Mouse (Mus musculus) cerebellum, postnatal 14 days (tissue): Measurements from ENCODE around the gene Exoc2.

Experiments
- DNase-seq, 2 experiments: peaks; one replicate each; pipeline ENCODE4 v3.0.0; 2021; ENCODE audit warnings: mixed read lengths in 2 of 2

The Exoc2 gene

GRCm38 (mm10) chr13:30814256-30814655 lies 159.6 kb downstream of the Exoc2 start:
- DNase-seq = no peak

- DNase-seq = no peak
Observed at GRCm38 (mm10) chr13:30813464-30813863, 160.4 kb downstream of the Exoc2 start.

DNA sequence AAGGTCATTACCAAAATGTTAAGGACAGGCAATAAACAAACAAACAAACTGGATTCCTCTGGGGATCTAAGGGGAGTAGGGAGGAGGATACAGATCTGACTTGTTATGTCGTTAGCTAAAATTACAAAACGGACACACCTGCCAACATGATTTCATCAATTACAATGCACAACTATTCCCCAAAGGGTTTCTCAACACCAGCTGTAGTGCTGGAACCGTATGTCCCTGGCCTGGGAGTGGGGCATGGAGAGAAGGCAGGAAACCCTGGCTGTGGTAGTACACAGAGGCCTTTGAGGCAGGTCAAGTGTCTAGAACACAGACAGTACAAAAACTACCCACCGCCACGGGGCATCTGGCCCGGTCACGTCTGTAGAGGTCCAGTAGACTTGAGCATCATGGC lies 164.7 kb downstream of the Exoc2 start:
- no peak for DNase-seq

- no peak for DNase-seq
Observed at GRCm38 (mm10) chr13:30802336-30802955, 171.4 kb downstream of the Exoc2 start.

GRCm38 (mm10) chr13:30801886-30802285 lies 172.0 kb downstream of the Exoc2 start:
- DNase-seq = no peak

DNA sequence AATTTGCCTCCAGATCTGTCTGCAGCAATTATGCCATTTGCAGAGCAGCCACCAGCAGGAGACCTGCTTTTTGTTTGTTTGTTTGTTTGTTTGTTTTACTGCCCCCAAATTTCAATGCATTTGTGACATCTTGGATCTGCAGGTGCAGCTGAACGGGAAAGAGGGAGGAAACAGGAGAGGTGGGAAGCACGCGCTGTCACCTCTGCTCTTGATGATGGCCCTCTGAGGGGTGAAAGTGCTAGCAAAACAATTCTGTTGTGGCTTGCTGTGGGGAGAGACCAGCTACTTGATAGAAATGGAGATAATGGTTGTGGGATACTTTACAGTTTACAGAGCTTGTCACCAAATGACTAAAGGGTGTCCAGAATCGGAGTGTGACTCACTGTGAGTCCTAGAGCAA lies 177.9 kb downstream of the Exoc2 start:
- no peak for DNase-seq

DNA sequence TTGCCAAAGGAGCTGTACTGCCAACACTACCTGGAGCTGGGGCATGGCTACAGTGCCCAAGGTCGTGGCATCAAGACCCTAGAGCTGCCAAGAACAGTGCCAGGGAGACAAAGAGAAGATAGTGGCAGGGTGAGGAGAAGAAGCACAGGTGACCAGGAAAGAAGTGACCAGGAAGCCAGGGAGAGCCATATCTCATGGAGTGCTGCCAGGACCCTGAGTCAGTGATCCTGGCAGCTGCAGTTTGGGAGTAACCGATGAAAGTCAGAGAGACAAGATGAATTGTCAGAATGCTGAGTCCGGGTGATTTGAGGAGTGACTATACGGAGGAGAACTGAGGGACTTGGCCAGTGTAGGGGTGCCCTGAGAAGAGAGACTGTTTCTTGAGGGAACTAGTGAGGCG lies 180.3 kb downstream of the Exoc2 start:
- no peak for DNase-seq

- DNase-seq = no peak
Observed at GRCm38 (mm10) chr13:30793196-30793595, 180.7 kb downstream of the Exoc2 start.

DNA sequence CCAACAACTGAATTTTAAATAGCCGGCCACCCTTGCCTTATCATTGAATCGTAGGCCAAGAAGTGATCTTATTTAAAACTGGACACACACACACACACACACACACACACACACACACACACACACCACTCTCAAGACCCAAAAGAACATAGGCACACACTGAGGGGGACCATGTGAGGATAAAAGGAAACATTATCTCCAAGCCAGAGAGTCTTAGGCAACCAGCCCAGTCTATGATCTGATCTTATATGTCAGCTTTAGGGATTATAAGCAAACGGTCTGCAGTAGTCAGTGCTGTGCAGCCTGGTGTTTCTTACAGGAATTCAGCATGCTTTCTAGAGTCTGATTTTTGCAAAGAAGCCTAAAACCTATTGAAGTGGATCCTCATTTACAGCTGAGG lies 181.2 kb downstream of the Exoc2 start:
- DNase-seq = no peak

- no peak for DNase-seq
Observed at GRCm38 (mm10) chr13:30792308-30792707, 181.6 kb downstream of the Exoc2 start.

- no peak for DNase-seq
Observed at GRCm38 (mm10) chr13:30790016-30790415, 183.9 kb downstream of the Exoc2 start.

DNA sequence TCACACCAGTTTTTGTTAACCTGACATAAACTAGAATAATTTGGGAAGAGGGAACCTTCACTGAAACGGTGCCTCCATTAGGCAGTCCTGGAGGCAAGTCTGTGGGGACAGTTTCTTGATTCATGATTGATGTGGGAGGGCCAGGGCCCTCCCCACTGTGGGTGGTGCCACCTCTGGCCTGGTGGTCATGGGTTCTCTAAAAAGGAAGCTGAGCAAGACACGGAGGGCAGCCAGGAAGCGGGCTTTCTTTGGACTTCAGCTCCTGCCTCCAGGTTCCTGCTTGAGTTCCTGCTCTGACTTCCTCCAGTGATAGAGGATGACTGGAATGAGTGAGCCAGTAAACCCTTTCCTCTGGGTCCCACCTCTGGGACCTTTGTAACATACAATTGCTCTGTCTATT lies 185.5 kb downstream of the Exoc2 start:
- no peak for DNase-seq

GRCm38 (mm10) chr13:30787960-30788359 lies 185.9 kb downstream of the Exoc2 start:
- no peak for DNase-seq

DNA sequence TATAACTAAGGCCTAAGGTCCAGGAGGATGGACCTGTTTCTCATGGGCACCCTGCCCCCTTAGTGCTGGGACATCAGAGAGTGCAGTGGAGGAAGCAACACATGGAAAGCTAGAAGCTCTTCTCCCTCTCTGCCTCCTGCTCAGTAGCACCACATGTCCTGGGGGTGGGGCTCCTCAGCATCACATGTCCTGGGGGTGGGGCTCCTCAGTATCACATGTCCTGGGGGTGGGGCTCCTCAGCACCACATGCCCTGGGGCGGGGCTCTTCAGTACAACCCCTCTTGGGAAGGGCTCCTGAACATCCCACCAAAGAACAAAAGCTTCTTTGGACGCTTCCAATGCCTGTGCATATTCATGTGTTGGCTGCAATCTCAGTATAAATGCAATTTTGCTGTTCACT lies 186.3 kb downstream of the Exoc2 start:
- no peak for DNase-seq

- no peak for DNase-seq
Observed at GRCm38 (mm10) chr13:30787036-30787320, 186.9 kb downstream of the Exoc2 start.

DNA sequence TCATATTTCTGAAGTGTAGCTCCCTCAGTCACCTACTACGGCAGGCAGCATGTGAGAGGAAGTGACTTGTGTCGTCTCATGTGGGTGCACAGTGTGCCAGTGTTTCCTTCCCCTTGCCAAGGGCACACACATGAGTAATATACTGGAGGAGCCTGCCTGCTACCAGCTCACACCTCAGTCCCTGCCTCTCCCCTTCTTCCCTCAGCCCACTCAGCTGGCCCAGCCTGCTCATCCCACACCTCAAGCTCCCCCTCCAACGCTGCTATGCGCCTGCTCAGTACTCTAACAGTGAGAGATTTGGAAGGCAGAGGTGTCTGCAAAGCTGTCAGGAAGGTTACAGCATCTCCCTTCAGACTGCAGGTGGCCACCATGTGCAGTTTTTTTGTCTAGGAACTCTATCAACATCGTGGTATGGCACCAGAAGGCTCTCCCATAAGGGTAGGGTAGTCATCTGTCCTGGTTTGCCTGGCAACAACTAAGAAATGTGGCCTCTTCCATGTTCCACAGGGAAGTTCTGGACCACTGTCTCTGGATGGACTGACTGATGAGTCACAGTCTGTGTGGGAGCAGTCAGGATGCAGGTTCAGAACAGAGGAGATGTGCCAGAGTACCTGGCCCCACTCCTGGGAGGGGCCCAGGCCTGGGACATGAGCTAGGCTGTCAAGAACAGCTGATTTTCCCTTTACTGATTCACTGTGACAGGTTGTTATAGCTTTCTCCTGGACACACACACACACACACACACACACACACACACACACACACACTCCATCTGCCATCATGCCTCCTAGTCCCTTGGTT lies 187.5 kb downstream of the Exoc2 start:
- DNase-seq = peak; percentile 37 to 65

DNA sequence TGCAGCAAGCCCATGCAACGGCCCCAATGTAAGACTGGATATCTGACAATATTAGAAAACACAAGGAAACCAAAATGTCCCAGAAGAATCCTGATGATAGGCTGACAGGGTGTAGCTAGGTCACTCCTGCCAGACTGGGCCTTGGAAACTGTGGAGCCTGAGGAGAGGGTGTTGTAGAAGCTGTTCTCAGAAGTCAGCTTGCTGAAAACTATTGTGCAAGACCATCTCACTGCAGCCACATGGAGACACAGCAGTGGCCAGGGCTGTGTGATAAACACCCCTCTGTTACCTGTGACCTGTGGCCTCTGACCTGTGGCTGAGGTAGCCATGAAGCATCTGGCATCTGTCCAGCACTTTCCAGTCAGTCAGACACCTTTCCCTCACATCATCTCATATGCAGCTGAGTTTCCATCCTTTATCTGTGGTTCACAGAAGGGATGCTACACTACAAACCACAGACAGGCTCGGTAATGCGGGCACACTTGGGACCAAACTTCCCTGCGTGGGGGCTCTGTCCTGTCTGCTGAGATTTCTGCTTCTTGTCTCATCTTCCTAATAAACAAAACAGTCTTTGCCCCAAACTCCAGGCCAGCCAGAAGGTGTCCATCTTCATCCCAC lies 188.4 kb downstream of the Exoc2 start:
- DNase-seq = peak in 1 of 2 experiments; percentile 15

- no peak for DNase-seq
Observed at GRCm38 (mm10) chr13:30782419-30782818, 191.5 kb downstream of the Exoc2 start.

- no peak for DNase-seq
Observed at GRCm38 (mm10) chr13:30781905-30782304, 192.0 kb downstream of the Exoc2 start.

DNA sequence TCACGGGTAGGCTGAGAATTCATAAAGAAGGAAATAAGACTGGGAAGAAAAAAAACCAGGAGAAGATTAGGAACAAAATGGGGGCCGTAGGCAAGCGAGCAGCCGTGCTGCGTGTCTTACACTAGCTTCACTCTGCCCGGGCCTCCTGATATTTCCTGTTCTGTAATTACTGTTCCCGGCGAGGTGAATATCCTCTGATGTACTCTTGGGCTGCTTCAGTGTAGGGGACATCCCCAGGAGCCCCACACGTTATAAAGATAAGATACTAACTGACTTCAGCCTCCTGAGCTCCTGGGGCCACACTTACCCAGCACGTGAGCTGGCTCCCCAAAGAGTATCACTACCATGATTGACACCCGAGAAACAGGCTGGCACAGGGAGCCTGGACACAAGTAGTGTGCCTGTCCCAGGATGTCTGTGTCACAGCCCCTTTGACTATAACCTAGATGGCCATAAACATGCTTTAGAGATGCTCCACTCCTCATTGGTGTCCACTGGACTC lies 196.2 kb downstream of the Exoc2 start:
- no peak for DNase-seq

DNA sequence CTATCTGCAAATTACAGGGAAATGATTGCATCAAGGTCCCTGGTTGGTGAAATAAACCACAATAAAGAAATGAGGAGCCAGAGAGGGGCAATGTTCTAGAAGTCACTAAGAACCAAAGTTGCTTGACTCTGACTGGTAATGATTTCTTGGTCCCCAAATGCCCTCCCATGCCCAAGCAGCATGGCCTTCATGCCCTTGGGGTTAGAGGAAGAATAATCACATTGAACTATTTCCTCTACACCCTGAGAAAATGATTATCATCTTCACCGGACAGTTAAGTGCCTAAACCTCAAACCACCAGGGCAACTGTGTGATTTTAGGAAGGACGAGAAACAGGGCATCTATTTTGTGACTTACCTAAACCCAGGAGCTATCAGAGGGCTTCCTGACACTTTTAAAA lies 197.9 kb downstream of the Exoc2 start:
- DNase-seq = no peak

- no peak for DNase-seq
Observed at GRCm38 (mm10) chr13:30767477-30768127, 206.3 kb downstream of the Exoc2 start.

GRCm38 (mm10) chr13:30766636-30767476 lies 207.0 kb downstream of the Exoc2 start:
- no peak for DNase-seq
